Mouse (Mus musculus) lung, postnatal 4 days (tissue): Measurements from ENCODE around the gene Serinc2.

Experiments
- DNase-seq, 2 experiments: peaks; one replicate each; pipeline ENCODE4 v3.0.0; 2021

Gene Serinc2

DNA sequence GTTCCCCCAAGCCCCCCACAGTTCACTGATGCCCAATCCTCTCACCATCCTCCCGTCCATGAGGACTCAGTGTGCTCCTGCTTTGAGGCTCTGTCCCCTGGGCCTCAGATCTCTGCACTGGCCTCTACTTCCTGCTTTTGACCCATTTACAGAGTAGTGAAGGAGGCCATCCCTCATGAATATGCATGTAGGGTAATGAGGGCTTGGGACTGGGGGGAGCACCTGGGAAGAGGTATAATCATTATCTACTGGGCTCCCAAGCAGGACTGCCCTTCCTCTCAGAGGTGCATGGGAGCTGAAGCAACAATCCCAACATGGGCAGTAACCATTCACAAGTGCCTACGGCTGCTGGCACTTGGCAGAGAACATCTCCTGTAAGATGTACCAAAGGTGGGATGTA is at the start of gene Serinc2:
Gene Serinc2, minus strand, starts transcription at position 101 of the 400 bp plus-strand sequence.
- DNase-seq: no peak

DNA sequence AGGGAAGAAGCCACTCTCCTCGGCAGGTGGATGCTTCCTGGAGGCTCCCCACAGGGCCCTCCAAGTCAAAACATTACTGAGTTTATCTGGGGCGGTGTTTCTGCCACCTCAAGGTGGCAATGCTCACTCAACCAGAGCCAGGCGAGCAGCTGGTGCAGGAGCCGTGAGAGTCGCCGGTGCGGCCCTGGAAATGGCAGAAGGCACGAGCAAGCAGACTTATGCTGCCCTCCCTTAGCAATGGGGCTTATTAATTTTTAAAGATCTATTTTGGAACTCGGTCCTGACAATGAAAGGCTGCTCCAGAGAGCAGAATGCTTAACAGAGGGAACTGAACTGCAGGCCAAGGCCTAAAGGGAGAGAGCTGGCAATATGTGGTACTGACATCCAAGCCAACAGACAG is 48.4 kb upstream of the Serinc2 start:
- no peak for DNase-seq

GRCm38 (mm10) chr4:130325446-130325845 is 46.4 kb upstream of the Serinc2 start:
- no peak for DNase-seq

DNA sequence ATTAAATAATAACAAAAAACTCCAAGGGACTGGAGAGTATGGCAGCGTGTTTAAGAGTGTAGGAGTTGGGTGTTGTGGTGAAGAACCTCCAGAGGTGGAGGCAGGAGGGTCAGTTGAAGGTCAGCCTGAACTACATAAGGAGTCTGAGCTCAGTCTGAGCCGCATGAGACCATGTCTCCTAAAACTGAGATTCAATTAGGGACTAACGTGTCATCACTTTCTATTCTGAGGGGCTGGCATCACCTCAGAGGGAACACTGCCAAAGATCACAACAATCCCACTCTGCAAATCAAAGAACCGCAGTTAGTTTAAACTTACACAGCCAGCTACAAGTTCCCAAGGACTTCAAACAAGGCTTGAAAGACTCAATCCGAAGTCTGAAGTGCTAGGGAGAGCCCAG is 44.6 kb upstream of the Serinc2 start:
- peak in 1 of 2 experiments; percentile 21 for DNase-seq

GRCm38 (mm10) chr4:130323165-130323564 is 44.2 kb upstream of the Serinc2 start:
- no peak for DNase-seq

DNA sequence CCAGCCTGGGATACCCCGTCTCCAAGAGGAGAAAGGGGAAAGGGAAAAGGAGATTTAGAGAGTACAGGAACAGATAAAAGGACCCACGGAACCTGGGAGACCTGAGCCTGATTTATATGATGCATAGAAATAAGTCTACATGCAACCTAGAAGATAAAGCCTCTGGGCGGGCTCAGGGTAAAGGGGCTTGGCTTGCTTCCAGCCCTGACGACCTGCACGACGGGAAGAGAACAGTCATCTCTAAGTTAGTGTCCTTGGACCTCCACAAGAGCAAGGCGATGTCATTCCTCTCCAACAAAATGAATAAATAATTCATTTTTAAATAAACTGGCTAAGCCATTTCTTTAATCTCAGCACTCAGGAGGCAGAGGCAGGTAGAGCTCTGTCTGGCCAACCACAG is 43.6 kb upstream of the Serinc2 start:
- DNase-seq: no peak

DNA sequence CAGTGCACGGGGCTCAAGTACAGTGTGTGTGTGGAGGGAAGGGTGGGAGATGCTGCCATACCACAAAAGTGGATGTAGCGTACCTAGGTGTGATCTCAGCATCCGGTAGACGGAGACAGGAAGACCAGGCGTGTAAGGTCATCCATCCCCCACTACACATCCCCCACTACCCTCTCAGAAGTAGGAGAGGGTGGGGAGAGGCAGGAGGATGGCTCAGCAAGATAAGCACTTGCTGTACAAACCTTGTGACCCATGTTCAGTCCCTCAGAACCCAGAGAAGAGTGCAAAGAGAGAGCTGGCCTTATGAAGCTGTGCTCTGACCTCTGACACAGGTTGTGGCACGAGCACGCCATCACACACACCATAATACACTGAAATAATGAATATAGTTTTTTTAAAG is 42.6 kb upstream of the Serinc2 start:
- no peak for DNase-seq

GRCm38 (mm10) chr4:130319564-130319963 is 40.6 kb upstream of the Serinc2 start:
- DNase-seq: no peak

- DNase-seq: no peak
Measured at GRCm38 (mm10) chr4:130318122-130318521, 39.1 kb upstream of the Serinc2 start.

- no peak for DNase-seq
Measured at GRCm38 (mm10) chr4:130316691-130317090, 37.7 kb upstream of the Serinc2 start.

DNA sequence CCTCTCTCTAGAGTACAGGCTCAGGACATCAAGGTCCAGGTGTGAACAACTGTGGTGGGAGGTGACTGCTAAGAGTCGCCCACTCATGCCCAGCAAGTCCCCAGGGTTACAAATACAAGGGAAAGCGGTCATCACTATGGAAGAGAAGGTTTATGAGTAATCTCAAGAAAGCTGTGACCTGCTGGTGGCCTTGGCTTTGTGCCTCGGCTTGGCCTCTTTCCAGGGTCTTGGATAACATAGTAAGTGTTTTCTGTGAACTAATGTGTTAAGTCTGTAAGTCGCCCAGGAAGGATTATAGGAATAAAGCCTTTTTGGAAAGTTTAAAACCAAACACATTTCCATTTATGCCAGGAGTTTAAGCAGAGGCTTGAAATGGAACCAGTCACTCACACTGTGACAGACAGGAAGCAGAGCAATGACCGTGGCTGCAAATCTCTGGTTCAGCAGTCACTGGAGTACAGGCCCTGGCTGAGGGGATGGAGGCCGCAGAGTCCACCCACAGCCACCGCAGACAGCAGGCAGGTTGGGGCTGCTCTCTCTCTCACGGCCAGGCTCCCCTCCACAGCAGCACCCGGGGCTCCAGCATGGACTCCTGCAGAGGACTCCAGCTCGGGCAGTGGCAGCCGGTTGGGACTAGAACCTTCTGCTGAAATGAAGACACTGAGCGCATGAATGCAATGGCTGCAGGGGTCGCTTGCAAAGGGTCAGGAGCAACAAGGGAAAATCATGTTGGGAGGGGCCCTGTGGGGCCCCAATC is 36.9 kb upstream of the Serinc2 start:
- DNase-seq: peak; percentile 68 to 83

DNA sequence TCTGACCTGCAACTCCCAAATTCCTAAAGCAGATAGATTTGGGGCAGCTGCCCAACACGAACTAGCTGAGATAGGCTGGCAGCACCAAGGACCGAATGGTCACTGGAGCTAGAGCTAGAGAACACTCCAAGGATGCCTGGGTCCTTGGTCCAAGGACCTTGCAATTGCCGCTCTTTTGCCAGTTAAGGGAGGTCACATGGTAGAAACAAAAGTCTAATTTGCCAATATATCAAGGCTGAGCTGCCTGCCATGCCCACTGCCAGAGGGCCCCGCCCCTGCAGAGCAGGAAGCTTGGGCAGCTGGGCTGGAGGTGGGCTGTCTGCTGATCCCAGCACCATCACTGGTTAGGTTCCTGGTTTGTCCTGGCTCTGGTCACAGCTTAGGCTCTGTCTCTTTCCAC is 34.5 kb upstream of the Serinc2 start:
- no peak for DNase-seq

GRCm38 (mm10) chr4:130312526-130312925 is 33.5 kb upstream of the Serinc2 start:
- no peak for DNase-seq

GRCm38 (mm10) chr4:130309254-130309653 is 30.2 kb upstream of the Serinc2 start:
- no peak for DNase-seq

DNA sequence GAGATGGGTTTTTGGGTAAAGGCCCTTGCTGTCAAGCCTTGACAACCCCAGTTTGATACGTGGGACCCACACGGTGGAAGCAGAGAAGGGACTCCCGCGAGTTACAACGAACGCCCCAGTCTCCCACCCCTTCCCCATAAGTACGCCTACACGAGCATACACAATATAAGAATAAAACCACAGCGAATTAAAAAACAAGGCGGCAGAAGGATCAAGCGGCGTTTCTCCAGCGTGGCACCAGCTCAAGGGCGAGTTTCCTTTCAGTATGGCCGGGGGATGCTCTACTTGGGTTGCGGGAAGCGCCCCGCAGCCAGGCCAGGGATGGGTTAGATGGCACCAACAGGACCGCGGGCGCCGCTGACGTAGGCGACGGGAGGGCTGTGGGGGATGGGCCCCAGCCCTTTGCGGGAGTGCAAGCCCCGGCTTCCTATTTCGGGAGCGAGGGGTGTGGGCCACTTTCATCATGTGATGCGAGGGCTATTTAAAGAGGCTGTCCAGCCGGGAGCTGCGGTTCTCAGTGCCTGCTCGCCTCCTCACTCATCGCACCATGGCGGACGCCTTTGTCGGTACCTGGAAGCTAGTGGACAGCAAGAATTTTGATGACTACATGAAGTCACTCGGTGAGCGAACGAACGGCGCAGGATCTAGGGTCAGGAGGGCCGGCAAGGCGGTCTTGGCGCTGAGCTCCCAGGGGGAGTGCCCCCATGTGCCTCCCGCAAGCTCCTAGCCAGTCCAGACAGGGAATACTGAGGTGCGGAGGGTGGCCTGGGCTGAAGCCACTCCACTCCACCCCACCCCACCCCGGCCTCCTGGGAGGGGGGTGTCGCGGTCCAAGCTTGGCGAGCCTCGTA is 29.5 kb upstream of the Serinc2 start, which contains the start of the genes Fabp3 and Gm10570:
Gene Fabp3, plus strand, starts transcription at position 365 of the 851 bp plus-strand sequence.
Gene Gm10570, minus strand, starts transcription at position 444 of the 851 bp plus-strand sequence.
- DNase-seq: peak; percentile 38 to 57

GRCm38 (mm10) chr4:130307851-130308230 is 28.8 kb upstream of the Serinc2 start:
- DNase-seq: peak; percentile 56 to 72

- no peak for DNase-seq
Measured at GRCm38 (mm10) chr4:130306796-130307630, 28.0 kb upstream of the Serinc2 start.

GRCm38 (mm10) chr4:130304746-130305145 is 25.7 kb upstream of the Serinc2 start:
- DNase-seq: no peak

GRCm38 (mm10) chr4:130302285-130302870 is 23.4 kb upstream of the Serinc2 start:
- DNase-seq: no peak

- no peak for DNase-seq
Measured at GRCm38 (mm10) chr4:130299629-130300018, 20.6 kb upstream of the Serinc2 start.

DNA sequence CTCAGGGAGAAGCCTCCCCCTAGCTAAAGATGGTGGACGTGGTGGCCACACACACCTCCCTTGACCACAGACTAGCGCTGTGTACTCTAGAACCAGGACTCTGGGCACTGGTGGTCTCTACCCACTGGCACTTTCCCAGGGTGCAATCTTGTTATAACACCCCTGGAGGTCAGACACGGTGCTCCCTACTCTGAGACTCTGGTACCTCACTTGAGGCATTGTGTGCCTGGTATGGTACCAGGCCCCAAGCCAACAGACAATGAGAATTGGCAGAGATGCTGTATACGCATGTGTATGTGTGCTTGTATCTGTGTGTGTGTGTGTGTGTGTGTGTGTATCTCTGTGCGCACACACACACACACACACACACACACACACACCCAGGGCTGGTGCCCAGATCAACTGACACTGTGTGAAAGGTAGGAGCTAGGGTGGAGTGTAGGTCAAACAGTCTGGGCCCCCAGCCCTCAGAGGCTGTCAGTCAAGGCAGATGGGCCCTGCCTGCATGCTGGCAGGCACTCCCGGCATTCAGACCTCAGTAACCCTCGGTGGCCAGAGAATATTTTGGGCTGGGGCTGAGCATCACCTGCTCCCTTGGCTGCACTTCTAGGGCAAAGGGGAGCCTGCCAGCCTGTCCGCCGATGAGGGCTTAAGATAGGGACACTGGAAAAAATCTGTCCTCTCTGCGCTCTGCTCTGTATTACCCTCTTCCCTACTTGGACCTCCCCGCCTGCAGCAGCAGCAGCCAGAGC is 20.0 kb upstream of the Serinc2 start:
- no peak for DNase-seq

GRCm38 (mm10) chr4:130297123-130297529 is 18.1 kb upstream of the Serinc2 start:
- no peak for DNase-seq
